Mouse (Mus musculus): Measurements from ENCODE around the gene Itpk1. TPM values are rescaled to one million over a fixed set of nuclear protein-coding genes. Genes with fewer than 3 reads are reported as not detected.

The Itpk1 gene
- polyA plus RNA-seq, 1 experiment from 2014 or later = 15.9 TPM

GRCm38 (mm10) chr12:102705906-102706640 lies 1.3 kb upstream of the Itpk1 start:
- WGBS = 61% methylated on average over 6 of the region's 6 CpGs
- Histone ChIP-seq H3K9ac (replicated peaks; ENCODE audit: low read depth, low read length) (no peak overlapping the region), H3K9me3 (ENCODE audit: control insufficient read depth, low read depth, low read length) (no peaks in the 10 kb centered on the region), H3K36me3 (ENCODE audit: control insufficient read depth, insufficient read depth, low read length) (no peaks in the 10 kb centered on the region), H3K27me3 (ENCODE audit: control insufficient read depth, insufficient read depth, low read length) (no peaks in the 10 kb centered on the region), H3K4me2 (replicated peaks; ENCODE audit: low read depth, low read length) (peak overlapping the region; percentile 93), H3K4me3 (ENCODE audit: low read depth, low read length) (no peak overlapping the region), H3K4me1 (ENCODE audit: control insufficient read depth, insufficient read depth, low read length) (peaks cover 20% of the 10 kb centered on the region), H3K27ac (ENCODE audit: low read length) (peak overlapping the region; percentile 76; the same call in 1 of the 2 replicates)
- no peak for ATAC-seq (ENCODE audit: insufficient number of reproducible peaks, insufficient read depth, low FRiP score, low read depth)

GRCm38 (mm10) chr12:102705216-102705871 lies 614 bp upstream of the Itpk1 start:
- ATAC-seq (ENCODE audit: insufficient number of reproducible peaks, insufficient read depth, low FRiP score, low read depth) = peak; percentile 76
- H3K27ac ChIP-seq (ENCODE audit: low read length) = peak overlapping the region; percentile 76
- H3K4me3 ChIP-seq (ENCODE audit: low read depth, low read length) = peak overlapping the region; percentile 71
- H3K4me1 ChIP-seq (ENCODE audit: control insufficient read depth, insufficient read depth, low read length) = peaks cover 24% of the 10 kb centered on the region
- H3K36me3 ChIP-seq (ENCODE audit: control insufficient read depth, insufficient read depth, low read length) = no peaks in the 10 kb centered on the region
- H3K4me2 ChIP-seq (replicated peaks; ENCODE audit: low read depth, low read length) = peak overlapping the region; percentile 93
- H3K9me3 ChIP-seq (ENCODE audit: control insufficient read depth, low read depth, low read length) = no peaks in the 10 kb centered on the region
- peak overlapping the region; percentile 54 for H3K9ac ChIP-seq (replicated peaks; ENCODE audit: low read depth, low read length)
- 4% methylated on average over 27 of the region's 45 CpGs for WGBS
- H3K27me3 ChIP-seq (ENCODE audit: control insufficient read depth, insufficient read depth, low read length) = no peaks in the 10 kb centered on the region

- Histone ChIP-seq H3K36me3 (ENCODE audit: control insufficient read depth, insufficient read depth, low read length) (no peaks in the 10 kb centered on the region), H3K9ac (replicated peaks; ENCODE audit: low read depth, low read length) (peak overlapping the region; percentile 54; the same call in 1 of the 2 replicates), H3K4me1 (ENCODE audit: control insufficient read depth, insufficient read depth, low read length) (peaks cover 33% of the 10 kb centered on the region), H3K27ac (ENCODE audit: low read length) (no peak overlapping the region), H3K4me3 (ENCODE audit: low read depth, low read length) (peak overlapping the region; percentile 71), H3K4me2 (replicated peaks; ENCODE audit: low read depth, low read length) (peak overlapping the region; percentile 93), H3K9me3 (ENCODE audit: control insufficient read depth, low read depth, low read length) (no peaks in the 10 kb centered on the region), H3K27me3 (ENCODE audit: control insufficient read depth, insufficient read depth, low read length) (no peaks in the 10 kb centered on the region)
- ATAC-seq (ENCODE audit: insufficient number of reproducible peaks, insufficient read depth, low FRiP score, low read depth) = no peak
- 11% methylated on average over 17 of the region's 17 CpGs for WGBS
Observed at GRCm38 (mm10) chr12:102703921-102704408, 765 bp downstream of the Itpk1 start.

- H3K9me3 ChIP-seq (ENCODE audit: control insufficient read depth, low read depth, low read length) = no peaks in the 10 kb centered on the region
- H3K4me1 ChIP-seq (ENCODE audit: control insufficient read depth, insufficient read depth, low read length) = peaks cover 38% of the 10 kb centered on the region
- H3K4me3 ChIP-seq (ENCODE audit: low read depth, low read length) = peak overlapping the region; percentile 71
- no peaks in the 10 kb centered on the region for H3K36me3 ChIP-seq (ENCODE audit: control insufficient read depth, insufficient read depth, low read length)
- 0 out of 2 replicates have a peak overlapping the region, but pooled peaks have one; percentile 15 for H3K27ac ChIP-seq (ENCODE audit: low read length)
- WGBS = 44% methylated on average over 6 of the region's 6 CpGs
- peak overlapping the region; percentile 25; the same call in 1 of the 2 replicates for H3K9ac ChIP-seq (replicated peaks; ENCODE audit: low read depth, low read length)
- no peaks in the 10 kb centered on the region for H3K27me3 ChIP-seq (ENCODE audit: control insufficient read depth, insufficient read depth, low read length)
- ATAC-seq (ENCODE audit: insufficient number of reproducible peaks, insufficient read depth, low FRiP score, low read depth) = no peak
- peak overlapping the region; percentile 93 for H3K4me2 ChIP-seq (replicated peaks; ENCODE audit: low read depth, low read length)
Observed at GRCm38 (mm10) chr12:102703441-102703840, 1.3 kb downstream of the Itpk1 start.

GRCm38 (mm10) chr12:102703111-102703412 lies 1.7 kb downstream of the Itpk1 start:
- Histone ChIP-seq H3K4me3 (ENCODE audit: low read depth, low read length) (peak overlapping the region; percentile 71), H3K9ac (replicated peaks; ENCODE audit: low read depth, low read length) (peak overlapping the region; percentile 32; the same call in 1 of the 2 replicates), H3K4me2 (replicated peaks; ENCODE audit: low read depth, low read length) (peak overlapping the region; percentile 93), H3K9me3 (ENCODE audit: control insufficient read depth, low read depth, low read length) (no peaks in the 10 kb centered on the region), H3K36me3 (ENCODE audit: control insufficient read depth, insufficient read depth, low read length) (no peaks in the 10 kb centered on the region), H3K27ac (ENCODE audit: low read length) (0 out of 2 replicates have a peak overlapping the region, but pooled peaks have one; percentile 21), H3K27me3 (ENCODE audit: control insufficient read depth, insufficient read depth, low read length) (no peaks in the 10 kb centered on the region), H3K4me1 (ENCODE audit: control insufficient read depth, insufficient read depth, low read length) (peaks cover 41% of the 10 kb centered on the region)
- no peak for ATAC-seq (ENCODE audit: insufficient number of reproducible peaks, insufficient read depth, low FRiP score, low read depth)
- 6% methylated on average over 4 of the region's 4 CpGs for WGBS

- Histone ChIP-seq H3K9ac (replicated peaks; ENCODE audit: low read depth, low read length) (peak overlapping the region; percentile 32; the same call in 1 of the 2 replicates), H3K9me3 (ENCODE audit: control insufficient read depth, low read depth, low read length) (no peaks in the 10 kb centered on the region)
Observed at GRCm38 (mm10) chr12:102702356-102703110, 2.2 kb downstream of the Itpk1 start.

GRCm38 (mm10) chr12:102701691-102702207 lies 3.0 kb downstream of the Itpk1 start:
- Histone ChIP-seq H3K9me3 (ENCODE audit: control insufficient read depth, low read depth, low read length) (no peaks in the 10 kb centered on the region), H3K9ac (replicated peaks; ENCODE audit: low read depth, low read length) (no peak overlapping the region), H3K4me1 (ENCODE audit: control insufficient read depth, insufficient read depth, low read length) (peaks cover 49% of the 10 kb centered on the region), H3K27me3 (ENCODE audit: control insufficient read depth, insufficient read depth, low read length) (no peaks in the 10 kb centered on the region), H3K4me3 (ENCODE audit: low read depth, low read length) (no peak overlapping the region), H3K4me2 (replicated peaks; ENCODE audit: low read depth, low read length) (no peak overlapping the region), H3K27ac (ENCODE audit: low read length) (no peak overlapping the region), H3K36me3 (ENCODE audit: control insufficient read depth, insufficient read depth, low read length) (no peaks in the 10 kb centered on the region)
- ATAC-seq (ENCODE audit: insufficient number of reproducible peaks, insufficient read depth, low FRiP score, low read depth) = no peak
- 92% methylated on average over 5 of the region's 5 CpGs for WGBS

More at GRCm38 (mm10) chr12:102702356-102703110, 2.2 kb downstream of the Itpk1 start:
- peak overlapping the region; percentile 71 for H3K4me3 ChIP-seq (ENCODE audit: low read depth, low read length)
- no peak for ATAC-seq (ENCODE audit: insufficient number of reproducible peaks, insufficient read depth, low FRiP score, low read depth)
- no peaks in the 10 kb centered on the region for H3K27me3 ChIP-seq (ENCODE audit: control insufficient read depth, insufficient read depth, low read length)
- H3K4me1 ChIP-seq (ENCODE audit: control insufficient read depth, insufficient read depth, low read length) = peaks cover 44% of the 10 kb centered on the region
- no peaks in the 10 kb centered on the region for H3K36me3 ChIP-seq (ENCODE audit: control insufficient read depth, insufficient read depth, low read length)
- H3K4me2 ChIP-seq (replicated peaks; ENCODE audit: low read depth, low read length) = peak overlapping the region; percentile 93
- 0 out of 2 replicates have a peak overlapping the region, but pooled peaks have one; percentile 21 for H3K27ac ChIP-seq (ENCODE audit: low read length)
- WGBS = 11% methylated on average over 15 of the region's 15 CpGs

GRCm38 (mm10) chr12:102700453-102700852 lies 4.3 kb downstream of the Itpk1 start:
- Histone ChIP-seq H3K4me2 (replicated peaks; ENCODE audit: low read depth, low read length) (no peak overlapping the region), H3K4me3 (ENCODE audit: low read depth, low read length) (no peak overlapping the region), H3K9ac (replicated peaks; ENCODE audit: low read depth, low read length) (no peak overlapping the region), H3K4me1 (ENCODE audit: control insufficient read depth, insufficient read depth, low read length) (peaks cover 55% of the 10 kb centered on the region), H3K27ac (ENCODE audit: low read length) (no peak overlapping the region), H3K36me3 (ENCODE audit: control insufficient read depth, insufficient read depth, low read length) (no peaks in the 10 kb centered on the region), H3K27me3 (ENCODE audit: control insufficient read depth, insufficient read depth, low read length) (no peaks in the 10 kb centered on the region), H3K9me3 (ENCODE audit: control insufficient read depth, low read depth, low read length) (no peaks in the 10 kb centered on the region)
- WGBS = 49% methylated on average over 12 of the region's 12 CpGs
- ATAC-seq (ENCODE audit: insufficient number of reproducible peaks, insufficient read depth, low FRiP score, low read depth) = no peak

All from stomach, embryonic 14.5 days (tissue).